Mouse (Mus musculus) thymus, postnatal 25 days (tissue): ENCODE results near the gene Osbpl5.

Experiments used
- DNase-seq: peaks from one replicate; pipeline ENCODE4 v3.0.0; 2022

Osbpl5 gene

GRCm38 (mm10) chr7:143753990-143754715 lies 2.6 kb downstream of the Osbpl5 start:
- peak; percentile 73 for DNase-seq

GRCm38 (mm10) chr7:143752606-143753005 lies 4.2 kb downstream of the Osbpl5 start:
- DNase-seq, result no peak

GRCm38 (mm10) chr7:143752056-143752455 lies 4.7 kb downstream of the Osbpl5 start:
- no peak for DNase-seq

GRCm38 (mm10) chr7:143751380-143751779 lies 5.4 kb downstream of the Osbpl5 start:
- no peak for DNase-seq

- no peak for DNase-seq
These were observed 7.7 kb downstream of the Osbpl5 start for GRCm38 (mm10) chr7:143749045-143749444.

- peak; percentile 82 for DNase-seq
These were observed 8.5 kb downstream of the Osbpl5 start for GRCm38 (mm10) chr7:143748041-143748868.

GRCm38 (mm10) chr7:143740653-143741052 lies 16.1 kb downstream of the Osbpl5 start:
- no peak for DNase-seq

- peak; percentile 70 for DNase-seq
These were observed 17.0 kb downstream of the Osbpl5 start for GRCm38 (mm10) chr7:143739511-143740461.

- no peak for DNase-seq
These were observed 18.2 kb downstream of the Osbpl5 start for GRCm38 (mm10) chr7:143738601-143739006.

- DNase-seq, result no peak
These were observed 18.6 kb downstream of the Osbpl5 start for GRCm38 (mm10) chr7:143738194-143738593.

- DNase-seq, result no peak
These were observed 23.0 kb downstream of the Osbpl5 start for GRCm38 (mm10) chr7:143733746-143734145.

- DNase-seq, result no peak
These were observed 26.9 kb downstream of the Osbpl5 start for GRCm38 (mm10) chr7:143729886-143730285.

GRCm38 (mm10) chr7:143726396-143726795 lies 30.4 kb downstream of the Osbpl5 start:
- DNase-seq, result no peak

GRCm38 (mm10) chr7:143723841-143724240 lies 32.9 kb downstream of the Osbpl5 start:
- DNase-seq, result no peak

GRCm38 (mm10) chr7:143722646-143723045 lies 34.1 kb downstream of the Osbpl5 start:
- no peak for DNase-seq

GRCm38 (mm10) chr7:143717811-143718210 lies 39.0 kb downstream of the Osbpl5 start:
- no peak for DNase-seq

GRCm38 (mm10) chr7:143713421-143713820 lies 43.4 kb downstream of the Osbpl5 start:
- no peak for DNase-seq

- peak; percentile 40 for DNase-seq
These were observed 43.9 kb downstream of the Osbpl5 start for GRCm38 (mm10) chr7:143712771-143713348.

- no peak for DNase-seq
These were observed 44.8 kb downstream of the Osbpl5 start for GRCm38 (mm10) chr7:143712023-143712422.

GRCm38 (mm10) chr7:143711381-143711780 lies 45.4 kb downstream of the Osbpl5 start:
- no peak for DNase-seq

- no peak for DNase-seq
These were observed 47.4 kb downstream of the Osbpl5 start for GRCm38 (mm10) chr7:143709395-143709794.

GRCm38 (mm10) chr7:143706697-143707438 lies 49.9 kb downstream of the Osbpl5 start:
- peak; percentile 89 for DNase-seq
